Mouse (Mus musculus): ENCODE measurements around the gene Rbm8a.

- TF ChIP-seq TAL1 (IDR thresholded peaks at IDR 0.05; ENCODE audit: low read length) (no peak), GATA1 (IDR thresholded peaks at IDR 0.05; ENCODE audit: low read length) (no peak)
Measured at GRCm38 (mm10) chr3:96599411-96599810, 30.3 kb upstream of the Rbm8a start.
